Mouse (Mus musculus): ENCODE results near the gene Tsc22d3. TPM values are rescaled to one million over a fixed set of nuclear protein-coding genes. Genes with fewer than 3 reads are reported as not detected.

Tsc22d3 gene
- polyA plus RNA-seq (2012; rRNA removed), result 60.6 and 69.1 TPM in 2 replicates

DNA sequence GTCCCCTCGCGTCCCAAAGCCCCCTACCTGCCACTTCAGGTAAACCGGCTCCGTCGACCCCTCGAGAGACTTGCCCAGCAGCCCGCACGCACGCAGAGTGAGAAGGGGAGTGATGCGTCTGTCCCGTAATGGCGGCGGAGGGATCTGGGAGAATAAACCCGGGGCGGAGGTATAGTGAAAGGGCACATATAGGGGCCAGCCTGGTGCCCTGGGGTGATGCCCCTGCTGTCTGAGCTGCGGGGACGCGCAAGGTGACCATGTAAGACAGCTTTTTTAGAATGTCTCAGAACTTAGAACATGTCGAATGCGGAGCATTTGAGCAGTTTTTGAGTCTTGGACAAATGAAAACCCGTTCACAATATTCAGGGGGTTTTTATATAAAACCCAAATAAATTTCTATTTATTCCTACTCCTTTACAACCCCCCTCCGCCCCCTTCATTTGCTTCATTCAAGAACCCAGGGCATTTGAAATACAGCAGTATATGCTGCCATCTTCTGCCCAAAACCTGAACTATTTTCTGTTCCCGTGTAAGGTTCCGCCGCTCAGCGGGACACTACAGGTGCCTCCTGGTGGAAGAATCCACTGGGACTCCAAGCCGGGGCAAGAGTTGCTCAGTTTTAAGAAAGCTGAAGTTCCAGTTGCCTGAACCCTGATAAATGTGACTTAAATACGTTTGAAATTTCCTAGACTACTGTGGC is at the start of gene Tsc22d3:
Gene Tsc22d3 (minus strand): TSS at position 250 of the 700 bp plus-strand sequence.

Other genes with a start within 250 kb of the Tsc22d3 start
- 29.1 and 42.8 TPM in 2 replicates for gene Prps1, start 144.0 kb downstream of the Tsc22d3 start, polyA plus RNA-seq (2012; rRNA removed)
- 2.1 and 4.2 TPM in 2 replicates for gene Mid2, start 63.9 kb upstream of the Tsc22d3 start, polyA plus RNA-seq (2012; rRNA removed)
- gene Tex13b, start 212.8 kb upstream of the Tsc22d3 start, polyA plus RNA-seq (2012; rRNA removed), result not detected in 2 replicates

Measured in central nervous system, embryonic 11.5 days (tissue).